Mouse (Mus musculus) left cerebral cortex, postnatal 36 days (tissue): ENCODE data around the gene Scamp3. TPM values are rescaled to one million over a fixed set of nuclear protein-coding genes. Genes with fewer than 3 reads are reported as not detected.
"Not testable (repeated sequence)": the region's sequence is repeated elsewhere in the genome, so short reads cannot be mapped to it uniquely, and the experiment has no call there.

ENCODE experiments used
- DNase-seq, 2 experiments: peaks; one replicate each; pipeline ENCODE4 v3.0.0; 2021 to 2022; ENCODE audit warnings: low spot score in 2 of 2, mixed read lengths in 1 of 2
- intact Hi-C: fragments of 180-260 bp; cut with DNase I; formaldehyde crosslinking; loops from one replicate; pipeline ENCODE4 v1.15.1; 2025
- microRNA-seq: library from miRNA; unstranded; fragments of <30 nt; microRNA quantifications from one replicate; pipeline ENCODE4 v1.2.0, GENCODE M21; 2022
- total RNA-seq, 2 experiments: library from RNA; stranded (reverse); gene quantifications; 2 replicates each; pipeline ENCODE4 v1.2.3; 2021

Scamp3 gene
- total RNA-seq, 2 experiments from 2014 or later = 64.0 to 67.2 TPM

DNA sequence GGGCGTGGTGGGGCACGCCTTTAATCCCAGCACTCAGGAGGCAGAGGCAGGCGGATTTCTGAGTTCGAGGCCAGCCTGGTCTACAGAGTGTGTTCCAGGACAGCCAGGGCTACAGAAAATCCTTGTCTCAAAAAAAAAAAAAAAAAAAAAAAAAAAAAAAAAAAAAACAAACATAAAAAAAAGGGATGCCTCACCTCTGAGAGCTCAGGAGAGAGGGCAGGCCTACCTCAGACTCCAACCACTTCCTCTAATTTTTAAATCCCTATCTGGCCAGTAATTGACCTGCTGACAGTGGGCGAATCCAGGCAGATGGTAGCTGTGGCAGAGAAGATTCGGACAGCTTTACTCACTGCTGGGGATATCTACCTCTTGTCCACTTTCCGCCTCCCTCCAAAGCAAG lies 39.1 kb downstream of the Scamp3 start:
- intact Hi-C loops = not testable (repeated sequence)

GRCm38 (mm10) chr3:89218271-89218670 lies 41.0 kb downstream of the Scamp3 start:
- no peak for DNase-seq
- intact Hi-C loops = no loop called here

More for the DNA sequence above, 39.1 kb downstream of the Scamp3 start:
- not testable (repeated sequence) for DNase-seq

DNA sequence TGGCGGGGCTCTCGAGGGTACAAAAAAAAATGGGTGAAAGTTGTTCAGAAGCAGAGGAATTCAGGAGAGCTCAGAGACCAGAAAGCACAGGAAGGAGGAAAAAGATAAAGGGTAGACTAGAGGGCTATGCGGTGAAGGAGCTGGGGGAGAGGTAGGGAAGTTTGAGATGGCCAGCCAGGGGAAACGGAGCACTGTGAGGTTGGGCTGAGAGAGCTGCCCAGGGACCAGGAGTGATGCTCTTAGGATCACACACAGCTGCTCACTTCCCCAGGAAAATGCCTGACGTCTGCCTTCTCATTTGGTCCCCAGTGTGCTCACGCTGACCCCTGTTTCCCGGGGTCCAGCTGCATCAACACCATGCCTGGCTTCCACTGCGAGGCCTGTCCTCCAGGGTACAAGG lies 42.3 kb downstream of the Scamp3 start:
- intact Hi-C loops = no loop called here
- DNase-seq = no peak

DNA sequence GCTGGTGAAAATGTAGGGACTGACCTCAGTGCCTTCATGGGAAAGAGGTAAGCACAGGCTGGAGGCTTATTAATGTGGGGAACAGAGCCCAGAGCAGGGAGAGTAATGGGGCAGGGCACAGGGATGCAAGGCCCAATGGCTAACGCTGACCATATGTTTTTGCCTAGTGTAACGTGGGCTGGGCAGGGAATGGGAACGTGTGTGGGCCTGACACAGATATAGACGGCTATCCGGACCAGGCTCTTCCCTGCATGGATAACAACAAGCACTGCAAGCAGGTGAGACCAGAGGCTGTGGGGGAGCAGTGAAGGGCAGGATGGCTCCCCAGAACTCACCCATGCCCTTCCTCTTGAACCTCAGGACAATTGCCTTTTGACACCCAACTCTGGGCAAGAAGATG lies 43.9 kb downstream of the Scamp3 start:
- intact Hi-C loops = no loop called here
- DNase-seq = no peak

- intact Hi-C loops = no loop called here
- no peak for DNase-seq
Measured at GRCm38 (mm10) chr3:89224796-89225195, 47.5 kb downstream of the Scamp3 start.

- DNase-seq = no peak
- intact Hi-C loops = no loop called here
Measured at GRCm38 (mm10) chr3:89225321-89225815, 48.1 kb downstream of the Scamp3 start.

- no peak for DNase-seq
- intact Hi-C loops = no loop called here
Measured at GRCm38 (mm10) chr3:89225918-89226317, 48.6 kb downstream of the Scamp3 start.

DNA sequence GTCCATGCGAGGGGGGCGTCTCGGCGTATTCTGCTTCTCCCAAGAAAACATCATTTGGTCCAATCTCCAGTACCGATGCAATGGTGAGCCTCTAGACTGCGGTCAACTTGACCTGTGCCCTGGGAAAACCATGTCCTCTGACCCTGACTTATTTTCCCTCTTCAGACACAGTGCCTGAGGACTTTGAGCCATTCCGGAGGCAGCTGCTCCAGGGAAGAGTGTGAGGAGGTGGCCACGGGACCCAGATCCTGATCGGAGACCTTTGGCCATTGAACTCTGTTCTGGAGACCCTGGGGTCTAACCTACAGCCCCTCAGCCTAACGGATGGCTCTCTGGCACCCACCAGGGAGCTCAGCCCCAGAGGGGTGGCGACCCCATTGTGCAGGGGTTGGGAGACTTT lies 49.1 kb downstream of the Scamp3 start:
- DNase-seq = no peak
- intact Hi-C loops = no loop called here

DNA sequence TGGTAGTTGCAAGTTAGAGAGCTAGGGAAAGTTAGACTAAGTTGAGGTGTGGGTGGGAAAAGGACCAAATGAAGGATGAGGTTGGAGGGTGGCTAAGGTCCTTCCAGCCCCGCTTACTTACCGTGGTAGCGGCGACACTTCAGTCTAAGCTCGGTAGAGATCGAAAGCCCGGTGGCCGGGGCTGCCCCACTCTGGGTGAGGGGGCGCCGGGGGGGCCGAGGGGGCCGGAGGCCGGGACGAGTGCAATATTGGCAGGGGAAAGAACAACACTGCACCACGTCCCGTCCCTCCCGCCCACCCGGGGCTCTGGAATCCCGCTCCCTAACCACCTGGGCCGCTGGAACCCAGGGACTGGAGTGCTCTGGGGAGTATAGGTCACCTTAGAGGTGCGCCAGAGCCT lies 49.6 kb downstream of the Scamp3 start, which contains the start of gene Mtx1:
TSS of gene Mtx1 (minus strand) at position 189 of the 400 bp plus-strand sequence.
- intact Hi-C loops = no loop called here
- no peak for DNase-seq

- peak; percentile 90 to 92 for DNase-seq
- intact Hi-C loops = no loop called here
Measured at GRCm38 (mm10) chr3:89227307-89228179, 50.3 kb downstream of the Scamp3 start.

DNA sequence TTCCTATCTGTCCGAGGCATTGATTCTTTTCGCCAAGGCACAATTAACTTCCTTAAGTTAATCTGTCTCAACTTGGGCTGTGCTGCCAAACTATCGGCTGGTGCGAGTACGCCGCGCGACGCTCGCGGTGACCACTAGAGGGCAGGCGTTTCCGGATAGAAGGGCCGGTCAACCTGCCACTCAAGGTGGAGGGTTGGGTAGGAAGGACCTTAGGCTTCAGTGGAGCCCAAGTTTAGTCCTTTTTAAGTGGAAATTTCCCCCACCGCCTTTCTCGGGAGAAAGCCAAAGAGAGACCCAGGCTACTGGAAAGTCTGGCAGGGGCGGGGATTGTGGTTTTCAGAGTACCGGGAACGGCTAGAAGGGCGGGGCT lies 50.9 kb downstream of the Scamp3 start:
- peak; percentile 79 to 83 for DNase-seq
- intact Hi-C loops = no loop called here

DNA sequence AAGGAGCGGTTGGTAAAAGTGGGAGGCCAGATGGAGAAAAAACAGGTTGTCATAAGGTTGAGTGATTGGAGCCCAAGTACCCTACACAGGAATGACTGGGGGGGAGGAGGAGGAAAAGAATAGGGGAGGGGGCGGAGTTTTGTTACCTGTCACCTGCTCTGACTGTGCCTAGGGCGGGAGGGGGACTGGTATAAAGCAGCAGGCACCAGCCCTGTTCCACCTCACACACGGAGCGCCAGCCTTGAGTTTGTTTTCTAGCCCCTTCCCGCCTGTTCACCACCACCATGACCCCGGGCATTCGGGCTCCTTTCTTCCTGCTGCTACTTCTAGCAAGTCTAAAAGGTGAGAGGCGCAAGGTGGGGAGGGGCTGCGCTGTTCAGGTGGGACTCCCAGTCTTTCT lies 51.6 kb downstream of the Scamp3 start, which contains the start of gene Muc1:
TSS of gene Muc1 (plus strand) at position 222 of the 400 bp plus-strand sequence.
- intact Hi-C loops = no loop called here
- no peak for DNase-seq

DNA sequence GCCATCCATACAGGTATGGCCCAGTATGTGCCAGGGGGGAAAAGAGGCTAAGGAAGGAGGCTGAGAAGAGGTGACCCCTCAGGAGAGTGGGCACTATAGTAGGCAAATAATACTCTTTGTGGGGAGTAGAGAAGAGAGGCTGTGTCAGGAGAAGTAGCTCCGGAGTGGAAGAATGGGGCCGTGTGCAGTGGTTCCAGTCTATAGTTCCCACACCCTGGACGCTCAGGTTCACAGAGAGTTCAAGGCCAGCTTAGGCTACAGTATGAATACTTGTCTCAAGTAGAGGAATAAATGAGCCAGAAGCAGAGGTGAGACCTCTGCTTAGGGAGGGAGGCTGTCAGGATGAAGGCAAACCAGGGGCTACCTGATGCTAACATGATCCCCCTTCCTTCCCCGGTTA lies 52.0 kb downstream of the Scamp3 start:
- no peak for DNase-seq
- intact Hi-C loops = no loop called here

GRCm38 (mm10) chr3:89230561-89230960 lies 53.3 kb downstream of the Scamp3 start:
- intact Hi-C loops = no loop called here
- no peak for DNase-seq

DNA sequence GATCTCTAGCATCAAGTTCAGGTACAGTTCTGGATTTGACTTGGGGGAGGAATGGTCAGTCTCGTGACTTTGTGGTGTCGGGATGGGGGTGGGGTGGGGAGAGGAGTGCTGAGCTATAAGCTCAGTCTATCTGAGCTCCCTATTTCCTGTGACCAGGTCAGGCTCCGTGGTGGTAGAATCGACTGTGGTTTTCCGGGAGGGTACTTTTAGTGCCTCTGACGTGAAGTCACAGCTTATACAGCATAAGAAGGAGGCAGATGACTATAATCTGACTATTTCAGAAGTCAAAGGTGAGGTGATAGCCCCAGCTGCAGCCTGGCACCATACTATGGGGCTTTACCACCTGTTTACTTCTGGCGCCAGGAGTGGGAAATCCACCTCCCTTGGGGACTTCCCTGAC lies 54.1 kb downstream of the Scamp3 start:
- DNase-seq = no peak
- intact Hi-C loops = no loop called here

DNA sequence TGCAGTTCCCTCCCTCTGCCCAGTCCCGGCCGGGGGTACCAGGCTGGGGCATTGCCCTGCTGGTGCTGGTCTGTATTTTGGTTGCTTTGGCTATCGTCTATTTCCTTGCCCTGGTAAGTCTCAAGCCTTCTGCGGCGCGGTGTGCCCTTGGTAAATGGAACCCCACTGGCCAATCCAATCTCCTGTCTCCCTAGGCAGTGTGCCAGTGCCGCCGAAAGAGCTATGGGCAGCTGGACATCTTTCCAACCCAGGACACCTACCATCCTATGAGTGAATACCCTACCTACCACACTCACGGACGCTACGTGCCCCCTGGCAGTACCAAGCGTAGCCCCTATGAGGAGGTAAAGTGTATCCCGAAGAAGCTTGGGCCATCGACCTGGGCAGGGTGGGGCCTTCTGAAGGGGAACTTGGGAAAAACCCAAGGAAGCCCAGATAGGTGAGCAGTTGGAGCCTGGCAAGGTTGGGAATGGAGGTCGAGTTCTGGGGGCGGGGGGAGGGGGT lies 54.6 kb downstream of the Scamp3 start:
- intact Hi-C loops = no loop called here
- no peak for DNase-seq

Small RNA genes lying within 50 kb of the gene (microRNA-seq; reads per million reads assigned to microRNA genes)
- gene Mir92b = 5,508 reads per million, percentile 92 among the genes with 10 or more reads in this experiment

Other genes starting within 250 kb of the Scamp3 start
- 10 to 100 TPM; 81.3 to 95.4 TPM for gene Ash1l, start 226.9 kb upstream of the Scamp3 start, total RNA-seq
- gene Dap3, start 226.3 kb upstream of the Scamp3 start, total RNA-seq = 100 to 1,000 TPM in 1 of 2 experiments, 10 to 100 TPM in 1; 97.8 to 107 TPM
- gene Rusc1, start 84.2 kb upstream of the Scamp3 start, total RNA-seq = 100 to 1,000 TPM; 185 to 202 TPM
- under 1 TPM; 0.15 to 0.43 TPM for gene Gm43738, start 76.4 kb upstream of the Scamp3 start, total RNA-seq
- 10 to 100 TPM; 79.8 to 94.6 TPM for gene Fdps, start 75.5 kb upstream of the Scamp3 start, total RNA-seq
- gene Pklr, start 41.3 kb upstream of the Scamp3 start, total RNA-seq = not detected
- gene Hcn3, start 17.3 kb upstream of the Scamp3 start, total RNA-seq = 10 to 100 TPM; 12.9 to 19.1 TPM
- 10 to 100 TPM; 36.8 to 52.2 TPM for gene Clk2, start 12.7 kb upstream of the Scamp3 start, total RNA-seq
- 10 to 100 TPM; 59.3 to 60.3 TPM for gene Fam189b, start 5.7 kb downstream of the Scamp3 start, total RNA-seq
- gene Gba, start 25.5 kb downstream of the Scamp3 start, total RNA-seq = 10 to 100 TPM; 62.4 to 64.6 TPM
- gene Thbs3, start 37.7 kb downstream of the Scamp3 start, total RNA-seq = 10 to 100 TPM; 21.0 to 21.3 TPM
- gene Mtx1, start 49.6 kb downstream of the Scamp3 start, total RNA-seq = 10 to 100 TPM; 90.6 to 93.8 TPM
- 1 to 10 TPM in 1 of 2 experiments, under 1 TPM in 1; 0.44 to 1.1 TPM for gene Muc1, start 51.6 kb downstream of the Scamp3 start, total RNA-seq
- 10 to 100 TPM; 59.7 to 64.9 TPM for gene Krtcap2, start 68.5 kb downstream of the Scamp3 start, total RNA-seq
- gene Trim46, start 68.8 kb downstream of the Scamp3 start, total RNA-seq = 10 to 100 TPM; 74.4 to 88.7 TPM
- 10 to 100 TPM; 47.0 to 51.7 TPM for gene Dpm3, start 81.9 kb downstream of the Scamp3 start, total RNA-seq
- gene Slc50a1, start 93.1 kb downstream of the Scamp3 start, total RNA-seq = 10 to 100 TPM; 34.5 to 39.1 TPM
- gene Efna1, start 103.7 kb downstream of the Scamp3 start, total RNA-seq = 1 to 10 TPM; 4.2 to 7.4 TPM
- 10 to 100 TPM; 50.4 to 59.5 TPM for gene Efna3, start 145.5 kb downstream of the Scamp3 start, total RNA-seq
- 1 to 10 TPM in 1 of 2 experiments, not detected in 1; 1.2 TPM for gene Efna4, start 160.6 kb downstream of the Scamp3 start, total RNA-seq
- gene Adam15, start 172.5 kb downstream of the Scamp3 start, total RNA-seq = 100 to 1,000 TPM in 1 of 2 experiments, 10 to 100 TPM in 1; 96.1 to 120 TPM
- under 1 TPM; 0.23 to 0.39 TPM for gene Dcst2, start 184.5 kb downstream of the Scamp3 start, total RNA-seq
- gene Dcst1, start 187.8 kb downstream of the Scamp3 start, total RNA-seq = not detected
- gene Zbtb7b, start 217.3 kb downstream of the Scamp3 start, total RNA-seq = 10 to 100 TPM; 10.9 to 18.6 TPM
- 1 to 10 TPM; 4.2 to 5.3 TPM for gene Lenep, start 225.3 kb downstream of the Scamp3 start, total RNA-seq
- gene Flad1, start 234.4 kb downstream of the Scamp3 start, total RNA-seq = 10 to 100 TPM; 31.0 to 32.5 TPM
- gene Cks1b, start 240.9 kb downstream of the Scamp3 start, total RNA-seq = 1 to 10 TPM; 2.1 to 2.3 TPM
- gene Shc1, start 241.0 kb downstream of the Scamp3 start, total RNA-seq = 10 to 100 TPM; 10.6 to 16.0 TPM